Mouse (Mus musculus) MEL (cell line): Measurements from ENCODE around the gene Lmo1.

Experiments
- CTCF ChIP-seq, 3 experiments: IDR thresholded peaks in 2 of 3; conservative IDR thresholded peaks in 1 of 3; 2 replicates each; pipeline ENCODE4 v1.5.1; 2011 to 2012; ENCODE audit warnings: low read length in 3 of 3, low read depth in 2 of 3, mild to moderate bottlenecking in 2 of 3, improper control_type of control experiment in 1 of 3, inconsistent platforms in 1 of 3, mixed read lengths in 1 of 3, moderate library complexity in 1 of 3; ENCODE audit not compliant: control insufficient read depth in 1 of 3, insufficient read depth in 1 of 3, poor library complexity in 1 of 3, severe bottlenecking in 1 of 3
- MAX ChIP-seq: IDR thresholded peaks from 2 replicates; pipeline ENCODE4 v1.6.1; 2011; ENCODE audit warnings: low read length, improper control_type of control experiment
- MYC ChIP-seq: IDR thresholded peaks from 2 replicates; pipeline ENCODE4 v1.6.1; 2011; ENCODE audit warnings: low read depth, mild to moderate bottlenecking, low read length, improper control_type of control experiment, moderate library complexity
- POLR2AphosphoS2 ChIP-seq: IDR thresholded peaks from 2 replicates; pipeline ENCODE4 v1.6.1; 2011; ENCODE audit warnings: low read length, improper control_type of control experiment
- USF1 ChIP-seq: IDR thresholded peaks from 2 replicates; pipeline ENCODE4 v1.6.1; 2014; ENCODE audit warnings: low read depth, mild to moderate bottlenecking, inconsistent platforms, low read length, improper control_type of control experiment, moderate library complexity

DNA sequence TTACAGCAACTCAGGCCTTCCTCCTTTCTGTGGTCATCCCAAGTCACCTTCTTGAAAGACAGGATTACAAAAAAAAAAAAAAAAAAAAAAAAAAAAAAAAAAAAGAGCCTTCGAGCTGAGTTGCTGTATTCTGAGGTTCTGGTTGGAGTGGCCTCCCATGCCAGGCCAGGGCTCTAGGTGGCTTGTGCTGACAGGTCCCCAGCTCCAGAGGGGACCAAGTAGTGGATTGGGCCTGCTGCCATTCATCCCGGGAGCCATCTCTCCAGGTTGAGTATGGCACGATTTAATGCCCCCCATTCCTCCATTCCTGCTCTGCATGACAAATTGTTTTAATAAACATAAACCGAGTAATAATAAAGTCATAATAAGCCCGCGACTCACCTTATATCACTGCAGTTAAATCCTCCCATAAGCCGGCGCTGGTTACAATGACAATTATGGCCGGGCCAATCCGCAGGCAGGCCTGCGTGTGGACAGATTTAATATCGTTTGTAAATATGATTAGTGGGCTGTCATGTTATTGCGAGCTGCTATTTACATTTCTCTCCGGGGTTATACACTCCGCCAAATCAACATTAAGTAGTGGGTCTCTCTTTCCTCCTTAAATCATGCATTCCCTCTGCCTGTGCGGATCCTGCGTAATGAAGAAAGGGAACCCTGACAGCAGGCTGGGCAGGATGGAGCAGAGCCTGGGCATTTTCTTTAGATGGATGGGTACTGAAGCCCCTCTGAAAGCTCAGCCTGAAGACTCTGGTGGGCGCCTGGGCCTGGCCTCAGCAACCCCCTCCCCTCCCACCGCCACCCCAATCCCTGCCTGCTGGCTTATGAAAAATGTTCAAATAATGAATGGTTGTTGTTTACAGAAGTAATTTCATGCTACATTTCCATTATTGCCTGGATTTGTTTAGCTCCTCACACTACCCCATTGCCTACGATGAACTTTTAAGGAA is 46.0 kb upstream of the Lmo1 start:
- TF ChIP-seq MYC (no peak), CTCF (IDR thresholded peaks at IDR 0.05 in 2 of 3, conservative IDR thresholded peaks at IDR 0.05 in 1 of 3; ENCODE audit: control insufficient read depth in 1 of 3, insufficient read depth in 1 of 3, low read depth in 2 of 3, low read length in 3 of 3, poor library complexity in 1 of 3, severe bottlenecking in 1 of 3) (no peak), POLR2AphosphoS2 (no peak), MAX (no peak), USF1 (no peak)
